Mouse (Mus musculus) c-Kit-positive CD71-positive TER-119-negative erythroid progenitor cells, embryonic 14.5 days (primary cell): ENCODE measurements around the gene Nlrc5.
"Not testable (repeated sequence)": the region's sequence is repeated elsewhere in the genome, so short reads cannot be mapped to it uniquely, and the experiment has no call there.

Source experiments
- DNase-seq: peaks from one replicate; pipeline ENCODE4 v3.0.0-alpha.2; 2013; ENCODE audit warnings: low read depth

Gene Nlrc5

DNA sequence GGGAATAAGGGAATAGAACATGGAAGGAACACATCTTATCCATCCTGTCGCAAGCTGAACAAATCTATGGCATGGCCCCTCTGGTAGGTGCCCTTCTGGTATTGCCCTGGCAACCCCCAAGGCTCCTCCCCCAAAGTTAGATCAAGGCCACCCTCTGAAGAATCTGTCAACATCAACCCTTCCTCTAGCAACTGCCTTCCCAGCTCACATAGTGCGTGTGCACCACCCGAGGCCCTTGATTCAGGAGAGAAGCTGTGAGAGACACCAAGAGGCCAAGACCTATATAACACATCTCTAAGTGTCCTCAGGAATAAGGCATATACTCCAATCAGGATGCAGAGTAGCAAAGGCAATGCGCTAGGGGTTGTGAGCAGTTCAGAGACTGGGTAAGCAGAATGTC is 11.9 kb upstream of the Nlrc5 start:
- no peak for DNase-seq

DNA sequence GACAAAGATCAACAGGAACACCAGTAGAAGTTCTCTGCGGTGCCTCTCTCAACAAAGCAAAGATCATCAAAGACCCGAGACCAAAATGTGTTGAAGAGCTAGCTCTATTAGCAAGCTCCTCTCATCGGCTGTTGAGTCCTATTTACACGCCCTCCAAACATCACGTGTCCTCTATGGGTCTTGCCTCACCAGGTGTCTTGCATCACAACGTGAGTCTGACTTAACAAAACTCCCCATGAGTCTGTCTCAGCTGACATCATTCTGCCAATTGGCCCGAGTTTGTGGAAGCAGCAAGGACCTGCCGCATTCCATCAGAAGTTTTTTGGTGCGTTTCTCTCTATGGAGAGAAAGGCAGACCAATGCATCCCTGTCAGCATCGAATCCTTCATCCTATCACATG is 6.2 kb upstream of the Nlrc5 start:
- DNase-seq = no peak

DNA sequence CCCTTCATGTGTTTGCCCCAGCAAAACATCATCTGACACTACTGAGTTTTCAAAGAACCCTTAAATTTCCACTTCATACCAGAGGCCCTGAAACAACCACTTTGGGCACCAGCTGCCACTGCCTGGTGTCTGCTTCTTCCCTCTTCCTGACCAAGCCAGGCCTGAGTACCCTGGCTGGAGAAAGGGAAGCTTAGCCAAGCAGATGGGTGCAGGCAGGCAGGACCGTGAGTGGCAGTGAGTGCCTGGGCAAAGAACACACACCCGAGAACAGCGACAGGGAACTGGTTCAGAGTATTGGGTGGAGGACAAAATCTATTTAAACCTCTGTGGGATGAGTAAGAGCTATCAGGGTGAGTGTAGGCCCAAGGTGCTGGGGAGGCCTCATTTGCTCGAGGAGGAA is 5.7 kb upstream of the Nlrc5 start:
- no peak for DNase-seq

DNA sequence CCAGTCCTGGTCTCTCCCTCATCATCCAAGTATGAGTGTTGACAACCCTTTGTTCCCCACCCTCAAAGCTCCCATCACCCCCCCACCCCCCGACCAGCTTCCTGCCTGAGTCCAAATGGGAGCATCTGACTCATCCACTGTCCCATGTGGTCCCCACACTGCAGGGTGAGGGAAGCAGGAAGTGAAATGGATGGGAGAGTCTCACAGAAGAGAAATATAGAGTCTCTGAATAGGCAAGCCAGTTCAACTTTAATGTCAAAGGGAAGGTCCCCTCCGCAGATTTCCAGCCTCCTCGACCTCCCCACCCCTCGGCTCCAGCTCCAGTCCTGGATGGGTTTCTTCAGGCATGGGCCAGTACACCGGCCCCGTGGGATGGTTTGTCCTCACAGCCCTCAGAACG is 4.8 kb upstream of the Nlrc5 start:
- no peak for DNase-seq

GRCm38 (mm10) chr8:94432212-94432611 is 1.9 kb upstream of the Nlrc5 start:
- no peak for DNase-seq

- DNase-seq = no peak
Measured at GRCm38 (mm10) chr8:94434958-94435357, 802 bp downstream of the Nlrc5 start.

GRCm38 (mm10) chr8:94435397-94436111 is 1.4 kb downstream of the Nlrc5 start:
- no peak for DNase-seq

DNA sequence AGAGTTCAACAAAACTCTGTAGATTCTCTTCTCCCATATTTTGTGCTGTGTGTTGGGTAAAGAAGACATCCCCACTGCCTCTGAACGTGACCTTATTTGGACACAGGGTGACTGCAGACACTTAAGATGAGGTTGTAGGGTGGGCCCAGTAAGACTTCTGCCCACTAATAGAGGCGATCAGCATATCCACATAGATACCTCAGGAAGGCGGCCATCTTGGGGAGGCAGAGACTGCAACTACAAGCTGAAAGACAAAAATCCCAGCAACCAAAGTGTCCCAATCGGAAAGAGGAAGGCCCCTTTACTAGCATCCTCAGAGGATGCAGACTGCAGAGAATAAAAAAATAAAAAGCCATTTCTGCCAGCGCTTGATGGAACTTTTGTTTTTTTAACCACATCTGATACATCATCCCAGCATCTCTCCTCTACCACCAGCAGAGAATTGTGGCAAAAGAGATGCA is 2.0 kb downstream of the Nlrc5 start:
- DNase-seq = no peak

DNA sequence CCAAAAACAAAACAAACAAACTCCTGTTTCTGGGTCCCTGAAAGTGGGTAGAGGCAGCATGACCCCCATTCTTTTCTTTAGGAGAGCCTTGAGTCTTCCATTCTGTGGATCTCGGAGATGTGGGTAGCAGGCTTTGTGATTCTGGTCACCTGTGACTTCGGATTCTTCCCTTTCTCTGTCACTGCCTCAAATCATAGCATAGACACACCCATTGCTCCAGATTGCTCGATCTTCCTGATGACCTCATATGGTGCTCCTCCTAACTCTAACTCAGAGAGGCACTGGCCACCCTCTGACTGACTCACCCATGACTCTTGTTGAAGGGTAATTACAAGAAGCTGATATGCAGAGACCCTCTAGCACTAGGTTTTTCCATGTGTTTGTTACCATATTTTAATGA is 2.7 kb downstream of the Nlrc5 start:
- DNase-seq = no peak

DNA sequence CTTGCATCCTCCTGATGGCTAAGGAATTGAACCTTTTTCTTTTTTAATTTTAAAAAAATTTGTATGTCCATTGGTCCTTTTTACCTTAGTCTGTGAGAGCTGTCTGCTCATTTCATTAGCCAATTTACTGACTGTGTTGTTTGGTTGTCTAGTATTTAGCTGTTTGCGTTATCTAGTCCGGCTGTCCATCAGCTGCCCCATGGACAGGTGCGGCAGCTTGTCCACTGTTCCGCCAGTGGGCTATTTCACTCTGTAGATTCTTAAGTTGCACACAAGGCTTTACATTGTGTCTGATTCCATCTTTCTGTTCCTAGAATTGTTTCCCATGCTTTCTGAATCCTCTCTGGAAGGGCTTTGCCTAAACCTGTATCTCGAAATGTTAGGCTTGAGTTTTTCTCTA is 4.5 kb downstream of the Nlrc5 start:
- no peak for DNase-seq

GRCm38 (mm10) chr8:94439691-94440090 is 5.5 kb downstream of the Nlrc5 start:
- DNase-seq = no peak

DNA sequence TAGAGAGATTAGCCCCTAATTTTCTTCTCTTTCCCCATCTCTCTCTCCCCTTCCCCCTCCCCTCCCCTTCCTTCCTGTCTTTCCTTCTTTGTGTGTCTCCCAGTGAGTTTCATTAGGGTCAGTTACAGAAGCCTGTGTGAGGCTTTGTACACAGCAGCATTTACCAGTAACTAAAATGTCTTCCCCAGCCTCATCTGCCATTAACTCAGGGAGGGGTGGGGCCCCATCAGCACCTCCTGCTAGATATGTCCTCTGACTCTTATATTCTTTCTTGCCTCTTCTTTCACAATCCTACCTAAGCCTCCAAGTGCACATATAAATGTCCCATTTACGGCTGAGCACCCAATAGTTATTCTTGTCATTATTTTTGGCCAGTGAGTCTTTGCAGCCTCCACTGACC is 6.2 kb downstream of the Nlrc5 start:
- DNase-seq = no peak

DNA sequence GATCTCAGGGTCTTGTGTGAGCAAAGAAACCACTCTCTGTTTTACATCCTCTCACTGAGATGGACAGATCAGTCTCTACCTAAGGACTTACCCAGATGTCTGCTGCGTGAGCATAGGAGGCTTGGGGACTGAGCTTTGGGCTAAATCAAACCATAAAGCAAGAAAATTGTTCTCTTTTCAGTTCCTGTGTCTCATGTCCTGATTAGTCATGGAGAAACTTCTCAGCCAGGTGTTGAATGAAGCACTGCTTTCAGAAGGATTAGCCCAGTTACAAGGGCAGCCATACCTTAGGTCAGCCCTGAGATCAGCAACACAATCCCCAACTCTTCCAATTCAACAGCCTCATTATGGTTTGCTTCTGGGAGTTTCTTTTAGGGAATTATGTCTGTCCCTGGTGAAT is 7.5 kb downstream of the Nlrc5 start:
- DNase-seq = no peak

- no peak for DNase-seq
Measured at GRCm38 (mm10) chr8:94443153-94443552, 9.0 kb downstream of the Nlrc5 start.

GRCm38 (mm10) chr8:94444480-94444879 is 10.3 kb downstream of the Nlrc5 start:
- no peak for DNase-seq

GRCm38 (mm10) chr8:94447142-94447541 is 13.0 kb downstream of the Nlrc5 start:
- no peak for DNase-seq

DNA sequence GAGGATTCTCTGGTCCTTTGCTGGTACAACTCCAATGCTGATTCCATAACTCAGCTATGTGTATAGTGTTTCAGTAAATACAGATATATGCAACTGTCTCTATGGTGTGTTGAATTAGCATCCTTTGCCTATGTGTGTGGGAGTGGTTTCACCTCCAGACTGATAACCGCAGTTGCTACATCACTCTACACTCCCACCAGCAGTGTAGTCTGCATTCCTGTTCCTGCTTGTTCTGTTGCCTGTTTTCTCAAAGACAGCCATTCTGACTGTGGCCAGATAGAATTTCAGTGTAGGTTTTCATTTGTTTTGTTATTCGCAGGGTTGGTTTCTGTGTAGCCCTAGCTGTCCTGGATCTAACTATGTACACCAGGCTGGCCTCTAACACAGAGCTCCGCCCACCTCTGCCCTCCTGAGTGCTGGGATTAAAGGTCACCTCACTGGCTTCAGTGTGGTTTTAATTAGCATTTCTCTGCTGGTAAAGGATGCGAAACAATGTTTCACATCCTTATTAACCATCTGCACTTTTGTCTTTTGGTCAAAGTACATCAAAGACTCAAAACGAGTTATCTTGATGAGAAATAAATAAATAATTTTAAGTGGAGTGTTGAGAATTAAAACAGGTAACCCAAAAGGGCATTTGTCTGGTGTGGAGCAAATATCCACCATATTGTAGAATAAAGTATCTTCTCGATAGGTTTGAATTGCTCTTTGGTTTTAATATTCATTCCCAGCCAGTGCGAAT is 13.6 kb downstream of the Nlrc5 start:
- no peak for DNase-seq

GRCm38 (mm10) chr8:94452991-94453390 is 18.8 kb downstream of the Nlrc5 start:
- not testable (repeated sequence) for DNase-seq

DNA sequence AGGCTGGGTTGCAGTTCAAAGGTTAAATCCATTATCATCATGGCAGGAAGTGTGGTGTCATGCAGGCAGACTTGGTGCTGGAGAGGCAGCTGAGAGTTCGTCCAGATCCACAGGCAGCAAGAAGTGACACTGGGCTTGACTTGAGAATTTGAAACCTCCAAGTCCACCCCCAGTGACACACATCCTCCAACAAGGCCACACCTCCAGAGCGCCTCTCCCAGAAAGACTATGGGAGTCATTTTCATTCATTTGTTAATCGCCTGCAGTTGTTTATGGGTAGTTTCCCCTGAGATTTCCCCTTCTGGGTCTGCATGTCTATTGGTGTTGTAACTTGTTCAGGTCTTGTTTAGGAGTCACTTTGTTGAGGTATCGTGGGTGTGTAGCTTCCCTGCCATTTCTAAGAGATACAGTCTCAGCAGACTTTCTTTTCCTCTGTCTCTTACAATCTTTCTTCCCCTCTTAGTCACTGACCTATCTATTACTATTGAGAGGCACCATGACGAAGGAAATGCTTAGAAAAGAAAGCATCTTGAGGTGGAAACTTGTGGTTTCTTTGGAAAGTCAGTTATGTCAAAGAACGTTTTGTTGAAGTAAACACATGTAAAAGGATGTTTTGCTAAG is 19.8 kb downstream of the Nlrc5 start:
- no peak for DNase-seq

GRCm38 (mm10) chr8:94454905-94455304 is 20.7 kb downstream of the Nlrc5 start:
- DNase-seq = no peak

DNA sequence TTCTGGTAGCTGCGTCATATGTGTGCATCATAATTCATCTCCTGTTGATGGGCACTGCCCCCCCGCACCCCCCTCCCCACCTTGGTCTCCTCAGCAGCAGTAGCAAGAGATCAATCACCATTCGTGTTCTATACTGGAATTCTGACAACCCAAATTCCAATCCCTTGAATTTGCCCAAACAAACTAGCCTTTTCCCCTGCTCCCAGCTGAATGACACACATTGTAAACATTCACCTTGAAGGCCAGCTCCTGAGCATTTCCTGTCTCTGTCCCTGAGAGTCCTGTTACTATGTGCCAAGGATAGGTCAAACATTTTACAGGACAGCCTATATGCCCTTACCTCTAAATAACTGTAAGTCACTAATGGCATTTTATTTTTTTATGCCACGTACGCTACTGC is 21.9 kb downstream of the Nlrc5 start:
- DNase-seq = no peak

DNA sequence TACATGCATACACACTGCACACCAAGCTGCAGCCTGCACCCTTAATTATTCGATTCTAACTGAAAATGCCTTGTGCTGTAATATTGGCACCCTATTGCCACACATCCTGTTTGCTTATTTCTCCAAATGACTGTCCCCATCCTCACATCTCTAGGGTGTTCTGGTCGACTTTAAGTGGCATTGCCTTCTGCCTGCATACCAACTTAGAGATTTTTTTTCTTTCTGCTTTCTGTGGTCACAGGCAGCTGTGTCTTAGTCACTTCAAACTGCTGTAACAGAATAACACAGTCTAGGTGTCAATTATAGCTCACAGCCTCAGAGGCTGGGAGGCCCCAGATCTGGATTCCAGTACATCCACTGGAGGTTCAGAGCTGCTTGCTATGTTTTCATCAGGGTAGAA is 24.4 kb downstream of the Nlrc5 start:
- DNase-seq = no peak

DNA sequence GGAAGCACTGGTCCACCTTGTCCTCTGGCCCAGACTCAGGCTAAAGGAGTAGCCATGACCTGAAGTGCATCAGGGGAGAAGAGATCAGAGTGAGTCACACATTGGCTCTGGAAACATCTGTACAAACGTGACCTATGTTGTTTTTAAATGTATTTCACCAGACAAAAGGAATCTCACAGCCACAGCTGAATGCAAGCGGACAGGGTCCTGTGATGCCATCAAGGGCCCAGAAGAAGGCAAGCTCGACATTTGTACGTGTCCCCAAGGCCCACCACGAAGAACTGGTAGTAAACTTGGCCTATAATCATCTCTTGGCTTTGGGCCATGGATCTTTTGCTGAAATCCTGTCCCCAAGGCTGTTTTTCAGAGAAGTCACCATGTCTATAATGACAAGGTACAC is 35.5 kb downstream of the Nlrc5 start:
- DNase-seq = no peak
